Mouse (Mus musculus) kidney, adult 18-20 months (tissue): Measurements from ENCODE around the gene Amph.

Experiments
- DNase-seq: peaks from one replicate; pipeline ENCODE4 v3.0.0; 2021

Gene Amph

GRCm38 (mm10) chr13:19147468-19147867 lies 199.5 kb downstream of the Amph start:
- DNase-seq = no peak

DNA sequence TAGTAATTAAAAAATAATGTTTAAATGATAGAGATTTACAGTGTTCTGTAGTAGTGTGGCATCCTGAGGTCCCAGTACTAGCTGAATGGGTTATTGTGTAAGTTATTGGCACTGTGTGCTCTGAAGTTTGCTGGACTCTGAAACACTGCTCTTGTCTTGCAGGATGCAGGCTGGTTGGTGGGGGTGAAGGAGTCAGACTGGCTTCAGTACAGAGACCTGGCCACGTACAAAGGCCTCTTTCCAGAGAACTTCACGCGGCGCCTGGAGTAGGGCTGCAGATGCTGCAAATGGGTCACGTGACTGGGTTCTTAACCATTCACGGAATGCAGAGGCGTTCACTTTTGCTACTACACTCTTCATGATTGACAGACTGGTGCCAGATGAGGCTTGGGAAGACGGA lies 201.6 kb downstream of the Amph start:
- no peak for DNase-seq

- no peak for DNase-seq
Observed at GRCm38 (mm10) chr13:19150438-19151301, 202.7 kb downstream of the Amph start.

- no peak for DNase-seq
Observed at GRCm38 (mm10) chr13:19152126-19152525, 204.1 kb downstream of the Amph start.

- DNase-seq = peak; percentile 45
Observed at GRCm38 (mm10) chr13:19158484-19158883, 210.5 kb downstream of the Amph start.

- no peak for DNase-seq
Observed at GRCm38 (mm10) chr13:19160616-19161015, 212.6 kb downstream of the Amph start.

GRCm38 (mm10) chr13:19161111-19161510 lies 213.1 kb downstream of the Amph start:
- DNase-seq = no peak

DNA sequence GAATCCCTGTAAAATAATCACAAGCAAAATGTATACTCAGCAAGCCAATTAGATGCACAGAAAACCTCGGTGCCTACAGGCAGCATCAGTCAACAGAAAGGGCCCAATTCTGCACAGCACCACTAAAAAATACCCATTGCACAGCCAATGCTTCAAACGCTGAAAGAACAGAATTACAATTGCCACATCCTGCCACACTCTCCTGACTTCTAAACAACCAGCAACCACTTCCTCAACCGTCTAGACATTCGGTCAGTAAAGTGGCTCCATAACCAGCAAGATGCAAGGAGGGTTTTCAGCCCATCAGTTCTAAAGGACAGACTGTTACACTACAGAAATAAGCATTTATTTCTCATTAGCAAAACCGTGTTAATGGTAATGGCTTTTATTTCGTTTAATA lies 214.1 kb downstream of the Amph start:
- DNase-seq = no peak

GRCm38 (mm10) chr13:19177662-19178259 lies 229.8 kb downstream of the Amph start:
- peak; percentile 9 for DNase-seq

DNA sequence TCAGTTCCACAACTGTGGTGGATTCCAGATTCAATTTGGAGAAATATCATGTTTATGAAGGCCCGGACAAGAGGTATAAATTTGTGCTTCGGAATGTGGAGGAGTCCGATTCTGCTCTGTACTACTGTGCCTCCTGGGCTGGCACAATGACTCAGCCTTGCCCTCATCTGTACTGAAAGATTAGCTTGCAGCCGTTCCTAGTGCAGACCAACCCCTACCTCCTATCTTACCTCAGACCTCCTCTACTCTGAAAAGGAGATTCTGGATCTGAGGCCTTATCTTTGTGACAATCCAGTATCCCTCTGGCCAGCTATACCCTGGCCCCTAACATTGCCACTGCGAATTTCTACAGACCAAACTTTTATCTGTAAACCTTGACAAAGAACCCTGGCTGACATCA lies 230.3 kb downstream of the Amph start:
- no peak for DNase-seq

- no peak for DNase-seq
Observed at GRCm38 (mm10) chr13:19182259-19182658, 234.3 kb downstream of the Amph start.

DNA sequence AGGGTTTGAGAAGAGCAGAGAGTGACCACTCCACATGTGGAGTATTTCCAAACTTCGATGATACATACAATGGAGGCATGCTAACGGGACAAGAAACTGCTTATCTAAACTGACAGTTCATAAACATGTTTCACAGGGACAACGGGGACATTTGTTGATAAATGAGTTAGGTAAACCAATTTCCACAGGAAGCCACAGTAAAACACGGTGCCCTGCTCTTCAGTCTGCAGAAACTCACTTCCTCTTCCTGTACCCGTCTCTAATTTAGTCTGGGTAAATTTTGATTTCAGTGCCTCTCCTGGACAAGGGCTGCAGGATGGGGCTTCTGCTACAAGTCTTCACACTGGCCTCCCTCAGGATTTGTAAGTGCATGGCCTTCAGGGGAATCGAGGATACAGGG lies 242.0 kb downstream of the Amph start:
- no peak for DNase-seq

DNA sequence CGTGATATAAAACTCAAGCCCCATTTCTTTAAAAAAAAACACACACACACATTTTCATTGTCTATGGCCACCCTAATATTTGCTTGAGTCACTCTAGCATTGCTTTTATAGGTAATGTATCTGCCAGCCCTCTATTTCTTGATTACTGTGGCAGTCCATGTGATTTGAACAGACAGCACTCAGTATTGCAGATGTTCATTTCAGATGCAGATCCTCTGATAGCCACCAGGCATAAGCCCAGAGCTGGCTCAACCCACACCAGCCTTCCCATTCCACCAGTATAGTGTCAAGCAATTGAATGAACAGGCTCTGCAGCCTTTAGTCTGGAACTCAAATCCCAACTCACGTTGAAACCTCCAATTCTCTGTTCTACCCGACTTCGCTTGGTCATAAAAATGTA lies 246.8 kb downstream of the Amph start:
- DNase-seq = no peak

- no peak for DNase-seq
Observed at GRCm38 (mm10) chr13:19195456-19195855, 247.5 kb downstream of the Amph start.
